Mouse (Mus musculus) lung, postnatal 0 days (tissue): Measurements from ENCODE around the gene Stx1b. TPM values are rescaled to one million over a fixed set of nuclear protein-coding genes. Genes with fewer than 3 reads are reported as not detected.
"Not testable (repeated sequence)": the region's sequence is repeated elsewhere in the genome, so short reads cannot be mapped to it uniquely, and the experiment has no call there.

ENCODE experiments used
- ATAC-seq: fragments of 200-750 bp; cut with Nextera tagmentation; 2 replicates; pipeline ENCODE4 v1.8.0; 2017; ENCODE audit warnings: moderate library complexity
- DNase-seq: peaks from one replicate; pipeline ENCODE4 v3.0.0-alpha.2; 2016; ENCODE audit warnings: low spot score
- H3K27ac ChIP-seq: fragments of 300-500 bp; sonication (generic); 2 replicates; pipeline ENCODE4 v1.5.1; 2014; ENCODE audit warnings: antibody characterized with exemption, mild to moderate bottlenecking, low read length, mixed read lengths
- H3K27me3 ChIP-seq: fragments of 300-500 bp; sonication (generic); replicated peaks from 2 replicates; pipeline ENCODE4 v1.6.1; 2014; ENCODE audit warnings: low read length, mixed read lengths; ENCODE audit not compliant: insufficient read depth
- H3K36me3 ChIP-seq: fragments of 300-500 bp; sonication (generic); 2 replicates; pipeline ENCODE4 v1.6.1; 2014; ENCODE audit warnings: low read length, mixed read lengths; ENCODE audit not compliant: insufficient read depth
- H3K4me1 ChIP-seq: fragments of 300-500 bp; sonication (generic); 2 replicates; pipeline ENCODE4 v1.6.1; 2014; ENCODE audit warnings: antibody characterized with exemption, low read depth, low read length, mixed read lengths; ENCODE audit not compliant: insufficient read depth
- H3K4me2 ChIP-seq: fragments of 300-500 bp; sonication (generic); replicated peaks from 2 replicates; pipeline ENCODE4 v1.6.1; 2014; ENCODE audit warnings: low read depth, mild to moderate bottlenecking, low read length, moderate library complexity, mixed read lengths
- H3K4me3 ChIP-seq: fragments of 300-500 bp; sonication (generic); 2 replicates; pipeline ENCODE4 v1.5.1; 2014; ENCODE audit warnings: low read depth, low read length
- H3K9ac ChIP-seq: fragments of 300-500 bp; sonication (generic); replicated peaks from 2 replicates; pipeline ENCODE4 v1.6.1; 2014; ENCODE audit warnings: low read depth, mild to moderate bottlenecking
- H3K9me3 ChIP-seq: fragments of 300-500 bp; sonication (generic); 2 replicates; pipeline ENCODE4 v1.6.1; 2016; ENCODE audit warnings: low read length, mixed read lengths
- CTCF ChIP-seq: IDR thresholded peaks from 2 replicates; pipeline ENCODE4 v1.5.1; 2016; ENCODE audit warnings: antibody characterized with exemption, mild to moderate bottlenecking
- EP300 ChIP-seq: IDR thresholded peaks from 2 replicates; pipeline ENCODE4 v1.6.1; 2016; ENCODE audit warnings: antibody characterized with exemption, mild to moderate bottlenecking, control low read depth
- WGBS: fragments of 180-500 bp; shearing (Covaris S2); extraction: QIAGEN DNeasy Blood & Tissue Kit; methylation state at CpG from one replicate; pipeline ENCODE4 v1.1.7; 2014; 5-methylcytosine and 5-hydroxymethylcytosine counted together
- polyA plus RNA-seq: library from polyadenylated mRNA; unstranded; fragments of >200 nt; fragmentation: Nextera tagmentation; extraction: Ambion mirVana; gene quantifications from 2 replicates; pipeline ENCODE4 v1.2.1, GENCODE M21; 2015

Stx1b gene
- polyA plus RNA-seq, 1 experiment from 2014 or later = 0.74 TPM

GRCm38 (mm10) chr7:127850906-127851305 lies 26.6 kb upstream of the Stx1b start:
- H3K4me1 ChIP-seq = no peaks in the 10 kb centered on the region
- ATAC-seq (peak; percentile 59), DNase-seq (peak; percentile 8)
- peaks cover 5% of the 10 kb centered on the region; the same call in 1 of the 2 replicates for H3K36me3 ChIP-seq
- no peak overlapping the region for H3K27ac ChIP-seq
- no peak overlapping the region for H3K4me3 ChIP-seq
- no peak for TF ChIP-seq EP300
- TF ChIP-seq CTCF = no peak
- no peak overlapping the region for H3K4me2 ChIP-seq
- H3K27me3 ChIP-seq = no peaks in the 10 kb centered on the region
- no peak overlapping the region for H3K9ac ChIP-seq
- no peaks in the 10 kb centered on the region for H3K9me3 ChIP-seq
- 52% methylated on average over 5 of the region's 5 CpGs for WGBS

DNA sequence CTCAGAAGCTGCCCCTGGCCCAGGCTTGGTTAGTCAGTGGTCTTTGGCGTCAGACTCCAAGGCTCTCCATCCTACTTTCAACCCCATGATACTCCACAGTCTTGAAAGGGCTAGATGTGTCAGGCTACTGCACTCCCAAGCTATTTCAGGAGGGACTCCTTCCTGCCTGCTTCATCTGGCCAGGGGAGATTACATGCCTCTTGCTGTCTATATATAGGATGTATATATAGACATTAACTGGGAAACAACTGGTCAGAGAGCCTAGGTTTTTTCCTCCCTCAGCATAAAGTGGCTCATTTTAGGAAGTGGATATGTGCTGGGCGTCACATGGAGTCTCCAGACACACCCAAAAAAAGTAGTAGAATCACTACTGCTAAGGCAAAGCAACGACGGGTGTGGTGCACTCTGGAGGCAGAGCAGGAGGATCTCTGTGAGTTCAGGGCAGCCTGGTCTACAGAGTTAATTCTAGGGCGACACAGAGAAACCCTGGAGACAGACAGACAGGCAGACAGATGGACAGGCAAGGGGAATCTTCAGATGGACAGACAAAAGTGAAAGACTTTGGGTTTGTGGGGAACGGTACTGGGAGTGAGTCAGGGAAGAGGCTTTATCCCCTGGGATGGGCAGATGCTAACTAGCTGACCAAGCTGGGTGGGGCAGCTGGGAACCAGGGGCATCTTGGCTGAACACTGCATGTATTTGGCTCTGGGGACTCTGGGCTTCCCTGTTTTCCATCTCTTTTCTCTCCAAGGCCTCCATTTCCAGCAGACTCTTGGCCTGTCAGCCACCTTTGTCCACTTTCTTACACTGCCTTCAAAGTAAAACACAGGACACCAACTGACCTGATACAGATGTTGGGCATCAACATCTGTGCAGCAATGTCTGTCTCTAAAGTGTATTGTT lies 25.9 kb upstream of the Stx1b start:
- no peaks in the 10 kb centered on the region for H3K4me1 ChIP-seq
- H3K9me3 ChIP-seq = no peaks in the 10 kb centered on the region
- TF ChIP-seq EP300 (no peak), CTCF (no peak)
- ATAC-seq (no peak), DNase-seq (peak; percentile 20)
- no peak overlapping the region for H3K9ac ChIP-seq
- H3K36me3 ChIP-seq = peaks cover 5% of the 10 kb centered on the region; the same call in 1 of the 2 replicates
- WGBS = 60% methylated on average over 6 of the region's 6 CpGs
- no peak overlapping the region for H3K27ac ChIP-seq
- no peak overlapping the region for H3K4me2 ChIP-seq
- H3K4me3 ChIP-seq = no peak overlapping the region
- H3K27me3 ChIP-seq = no peaks in the 10 kb centered on the region

- Histone ChIP-seq H3K9me3 (no peaks in the 10 kb centered on the region), H3K27me3 (no peaks in the 10 kb centered on the region), H3K4me1 (no peaks in the 10 kb centered on the region; the same call in 1 of the 2 replicates), H3K4me3 (peak overlapping the region; percentile 89), H3K9ac (peak overlapping the region; percentile 72), H3K4me2 (peak overlapping the region; percentile 89), H3K27ac (peak overlapping the region; percentile 92), H3K36me3 (peaks cover 9% of the 10 kb centered on the region; the same call in 1 of the 2 replicates)
- peak; percentile 93 for DNase-seq
- TF ChIP-seq EP300 = no peak
- TF ChIP-seq CTCF = no peak
- peak; percentile 57 for ATAC-seq
- under 1% methylated on average over 40 of the region's 40 CpGs for WGBS
These were observed 17.8 kb upstream of the Stx1b start for GRCm38 (mm10) chr7:127842001-127842718.

DNA sequence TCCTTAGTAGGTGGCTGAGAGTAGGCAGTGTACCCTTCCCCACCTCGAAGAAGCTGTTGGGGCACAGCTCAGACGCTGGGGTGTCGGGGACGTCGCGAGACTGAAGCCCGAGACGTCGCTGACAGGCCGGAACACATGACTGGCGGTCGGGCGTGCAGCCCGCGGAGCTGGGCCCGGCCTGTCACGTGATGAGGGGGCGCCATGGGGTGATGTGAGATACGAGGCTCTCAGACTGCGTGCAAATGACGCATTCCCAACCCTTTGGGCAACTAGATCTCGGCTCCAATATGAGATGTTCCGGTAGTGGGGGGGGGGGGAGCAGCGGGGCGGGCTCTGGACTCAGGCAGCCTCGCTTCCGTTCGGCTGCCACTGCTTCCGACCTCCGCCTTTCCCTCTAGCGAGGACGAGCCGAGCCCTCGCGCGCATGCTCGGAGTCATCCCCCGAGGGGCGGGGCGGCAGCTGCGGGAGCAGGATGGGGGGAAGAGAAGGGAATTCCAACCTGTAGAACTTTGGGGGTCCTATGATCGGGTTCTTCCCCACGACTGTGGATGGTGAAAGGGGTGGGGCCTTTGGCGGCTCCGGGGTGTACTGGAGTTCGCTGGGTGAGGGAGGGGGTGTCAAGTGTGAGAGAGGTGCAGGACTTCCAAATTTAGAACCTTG lies 17.1 kb upstream of the Stx1b start:
- DNase-seq (peak; percentile 98), ATAC-seq (peak; percentile 95)
- H3K27me3 ChIP-seq = no peaks in the 10 kb centered on the region
- peak overlapping the region; percentile 89 for H3K4me2 ChIP-seq
- no peaks in the 10 kb centered on the region for H3K9me3 ChIP-seq
- no peak; the same call in 1 of the 2 replicates for TF ChIP-seq CTCF
- peak; percentile 68; the same call in 1 of the 2 replicates for TF ChIP-seq EP300
- peak overlapping the region; percentile 89 for H3K4me3 ChIP-seq
- WGBS = under 1% methylated on average over 42 of the region's 46 CpGs
- H3K4me1 ChIP-seq = no peaks in the 10 kb centered on the region; the same call in 1 of the 2 replicates
- peak overlapping the region; percentile 92 for H3K27ac ChIP-seq
- peak overlapping the region; percentile 72 for H3K9ac ChIP-seq
- peaks cover 7% of the 10 kb centered on the region; the same call in 1 of the 2 replicates for H3K36me3 ChIP-seq

GRCm38 (mm10) chr7:127840886-127841285 lies 16.5 kb upstream of the Stx1b start:
- TF ChIP-seq EP300 (no peak), CTCF (no peak)
- Histone ChIP-seq H3K27ac (peak overlapping the region; percentile 92), H3K4me2 (peak overlapping the region; percentile 89), H3K4me1 (no peaks in the 10 kb centered on the region; the same call in 1 of the 2 replicates), H3K9ac (peak overlapping the region; percentile 50), H3K9me3 (no peaks in the 10 kb centered on the region), H3K4me3 (peak overlapping the region; percentile 89), H3K27me3 (no peaks in the 10 kb centered on the region), H3K36me3 (0 out of 2 replicates have a peak, but pooled peaks cover 4% of the 10 kb centered on the region)
- peak; percentile 27 for ATAC-seq
- DNase-seq = peak; percentile 55
- WGBS = 3% methylated on average over 15 of the region's 15 CpGs

- H3K4me2 ChIP-seq = not testable (repeated sequence)
These were observed 15.7 kb upstream of the Stx1b start for GRCm38 (mm10) chr7:127840031-127840430.

More at GRCm38 (mm10) chr7:127840031-127840430, 15.7 kb upstream of the Stx1b start:
- H3K4me3 ChIP-seq, H3K4me1 ChIP-seq, H3K9me3 ChIP-seq, H3K27ac ChIP-seq, DNase-seq, ATAC-seq, H3K27me3 ChIP-seq, H3K36me3 ChIP-seq, H3K9ac ChIP-seq: not testable (repeated sequence)
- 66% methylated on average over 2 of the region's 2 CpGs for WGBS
